Mouse (Mus musculus) hindbrain, embryonic 13.5 days (tissue): Measurements from ENCODE around the gene Rpl9-ps1. TPM values are rescaled to one million over a fixed set of nuclear protein-coding genes. Genes with fewer than 3 reads are reported as not detected.

Source experiments
- polyA plus RNA-seq: library from polyadenylated mRNA; unstranded; fragments of >200 nt; fragmentation: Nextera tagmentation; extraction: Ambion mirVana; gene quantifications from 2 replicates; pipeline ENCODE4 v1.2.1, GENCODE M21; 2015

Rpl9-ps1 gene
- polyA plus RNA-seq, 1 experiment from 2014 or later, result not detected

Other genes with a start within 250 kb of the Rpl9-ps1 start
- 22.2 and 22.5 TPM in 2 replicates for gene Rasl10b, start 236.5 kb downstream of the Rpl9-ps1 start, polyA plus RNA-seq
- 0.43 and 1.4 TPM in 2 replicates for gene Gas2l2, start 216.2 kb downstream of the Rpl9-ps1 start, polyA plus RNA-seq
- gene 1700020L24Rik, start 207.9 kb downstream of the Rpl9-ps1 start, polyA plus RNA-seq, result 0.48 TPM in 1 of 2 replicates, not detected in the other
- 3.5 and 3.8 TPM in 2 replicates for gene Mmp28, start 182.6 kb downstream of the Rpl9-ps1 start, polyA plus RNA-seq
- gene Taf15, start 172.5 kb downstream of the Rpl9-ps1 start, polyA plus RNA-seq, result 14.7 and 16.4 TPM in 2 replicates
- gene Heatr9, start 123.4 kb downstream of the Rpl9-ps1 start, polyA plus RNA-seq, result not detected in 2 replicates
- gene Ccl5, start 115.1 kb downstream of the Rpl9-ps1 start, polyA plus RNA-seq, result not detected in 2 replicates
- 1.9 and 4.1 TPM in 2 replicates for gene Ccl9, start 67.0 kb downstream of the Rpl9-ps1 start, polyA plus RNA-seq
- 2.3 and 2.7 TPM in 2 replicates for gene Ccl6, start 52.5 kb downstream of the Rpl9-ps1 start, polyA plus RNA-seq
- 1.6 and 1.8 TPM in 2 replicates for gene Ccl3, start 3.7 kb upstream of the Rpl9-ps1 start, polyA plus RNA-seq
- gene Ccl4, start 17.0 kb upstream of the Rpl9-ps1 start, polyA plus RNA-seq, result 0.53 and 0.71 TPM in 2 replicates
- 0.35 TPM in 1 of 2 replicates, not detected in the other for gene Wfdc17, start 58.4 kb upstream of the Rpl9-ps1 start, polyA plus RNA-seq
- gene Wfdc18, start 63.4 kb upstream of the Rpl9-ps1 start, polyA plus RNA-seq, result not detected in 2 replicates
- gene Wfdc21, start 101.3 kb upstream of the Rpl9-ps1 start, polyA plus RNA-seq, result 0.53 TPM in 1 of 2 replicates, not detected in the other
- gene Heatr6, start 108.1 kb upstream of the Rpl9-ps1 start, polyA plus RNA-seq, result 36.0 and 39.8 TPM in 2 replicates
- gene Hnf1b, start 204.4 kb upstream of the Rpl9-ps1 start, polyA plus RNA-seq, result 0.10 and 0.19 TPM in 2 replicates